In genomic region chr1:79469871-79470270, GRCm38 (mm10) we compare ENCODE assay signal across 19 mouse cellular contexts. TPM values are rescaled to one million over a fixed set of nuclear protein-coding genes. Genes with fewer than 3 reads are reported as not detected.
"Had no signal": no experiment of that assay in that cellular context is flagged by ENCODE, and none has a peak within 500 bp of the region (broad histone marks: within the 10 kb centered on the region; RNA-seq: fewer than 3 reads in every experiment).

No protein-coding gene starts in this region.

- H3K27me3 ChIP-seq: lung, embryonic 15.5 days; neural tube, embryonic 13.5 days; neural tube, embryonic 15.5 days had no signal

- H3K36me3 ChIP-seq: lung, embryonic 15.5 days; neural tube, embryonic 13.5 days; neural tube, embryonic 15.5 days had no signal

- H3K9me3 ChIP-seq: lung, embryonic 15.5 days; neural tube, embryonic 13.5 days; neural tube, embryonic 15.5 days had no signal

- DNase-seq: liver, postnatal 0 days; lung, adult 2 months; lung, postnatal 4 days; midbrain, embryonic 14.5 days; retina, postnatal 1 day; right cerebral cortex, adult 18-20 months; right cerebral cortex, postnatal 25 days; right cerebral cortex, postnatal 4 days; spleen, adult 18-20 months; thymus, adult 18-20 months; thymus, postnatal 14 days; thymus, postnatal 36 days had no signal

- ATAC-seq: liver, postnatal 0 days; lung, postnatal 0 days; midbrain, embryonic 16.5 days had no signal

- H3K9ac ChIP-seq: liver, postnatal 0 days; lung, embryonic 15.5 days; neural tube, embryonic 13.5 days; neural tube, embryonic 15.5 days had no signal

- H3K4me2 ChIP-seq: lung, embryonic 15.5 days; midbrain, embryonic 11.5 days; neural tube, embryonic 13.5 days; neural tube, embryonic 15.5 days had no signal

- H3K27ac ChIP-seq: lung, embryonic 15.5 days; neural tube, embryonic 13.5 days; neural tube, embryonic 15.5 days had no signal

- H3K4me1 ChIP-seq: lung, embryonic 15.5 days; neural tube, embryonic 13.5 days; neural tube, embryonic 15.5 days had no signal

- H3K4me3 ChIP-seq: lung, embryonic 15.5 days; myocyte; neural tube, embryonic 13.5 days; neural tube, embryonic 15.5 days had no signal

RNA-seq across cellular contexts. Expression of gene Scg2, which starts 30.0 kb away (rescaled TPM):
- polyA plus RNA-seq: myocyte had no signal
